Mouse (Mus musculus) heart, embryonic 11.5 days (tissue): ENCODE results near the gene Tmprss6. TPM values are rescaled to one million over a fixed set of nuclear protein-coding genes. Genes with fewer than 3 reads are reported as not detected.

Experiments
- ATAC-seq: fragments of 200-750 bp; cut with Nextera tagmentation; replicated peaks from 2 replicates; pipeline ENCODE4 v1.8.0; 2017; ENCODE audit warnings: moderate library complexity; ENCODE audit not compliant: insufficient number of reproducible peaks, low FRiP score, low TSS enrichment
- H3K27ac ChIP-seq: fragments of 300-500 bp; sonication (generic); 2 replicates; pipeline ENCODE4 v1.5.1; 2014; ENCODE audit warnings: mild to moderate bottlenecking, low read depth, low read length
- H3K27me3 ChIP-seq: fragments of 300-500 bp; sonication (generic); 2 replicates; pipeline ENCODE4 v1.6.1; 2014; ENCODE audit warnings: mild to moderate bottlenecking, low read length, mixed read lengths; ENCODE audit not compliant: control insufficient read depth, insufficient read depth
- H3K36me3 ChIP-seq: fragments of 300-500 bp; sonication (generic); 2 replicates; pipeline ENCODE4 v1.6.1; 2014; ENCODE audit warnings: mild to moderate bottlenecking, low read length, moderate library complexity, mixed read lengths; ENCODE audit not compliant: control insufficient read depth, insufficient read depth
- H3K4me1 ChIP-seq: fragments of 300-500 bp; sonication (generic); 2 replicates; pipeline ENCODE4 v1.6.1; 2014; ENCODE audit warnings: low read length; ENCODE audit not compliant: control insufficient read depth, insufficient read depth
- H3K4me2 ChIP-seq: fragments of 300-500 bp; sonication (generic); 2 replicates; pipeline ENCODE4 v1.6.1; 2014; ENCODE audit warnings: mild to moderate bottlenecking, moderate library complexity
- H3K4me3 ChIP-seq: fragments of 300-500 bp; sonication (generic); 2 replicates; pipeline ENCODE4 v1.5.1; 2014; ENCODE audit warnings: low read depth, low read length
- H3K9ac ChIP-seq: fragments of 300-500 bp; sonication (generic); 2 replicates; pipeline ENCODE4 v1.6.1; 2014; ENCODE audit warnings: mild to moderate bottlenecking, low read depth, low read length, moderate library complexity
- H3K9me3 ChIP-seq: fragments of 300-500 bp; sonication (generic); replicated peaks from 2 replicates; pipeline ENCODE4 v1.6.1; 2016; ENCODE audit warnings: low read length; ENCODE audit not compliant: control insufficient read depth
- whole genome bisulfite sequencing: fragments of 180-500 bp; shearing (Covaris S2); extraction: QIAGEN DNeasy Blood & Tissue Kit; methylation state at CpG from one replicate; pipeline ENCODE4 v1.1.7; 2014; ENCODE audit not compliant: insufficient replicate concordance; 5-methylcytosine and 5-hydroxymethylcytosine counted together
- polyA plus RNA-seq: library from polyadenylated mRNA; unstranded; fragments of >200 nt; fragmentation: Nextera tagmentation; extraction: Ambion mirVana; gene quantifications from 2 replicates; pipeline ENCODE4 v1.2.1, GENCODE M21; 2014

Tmprss6 gene
- polyA plus RNA-seq, 1 experiment from 2014 or later: 0.64 TPM

DNA sequence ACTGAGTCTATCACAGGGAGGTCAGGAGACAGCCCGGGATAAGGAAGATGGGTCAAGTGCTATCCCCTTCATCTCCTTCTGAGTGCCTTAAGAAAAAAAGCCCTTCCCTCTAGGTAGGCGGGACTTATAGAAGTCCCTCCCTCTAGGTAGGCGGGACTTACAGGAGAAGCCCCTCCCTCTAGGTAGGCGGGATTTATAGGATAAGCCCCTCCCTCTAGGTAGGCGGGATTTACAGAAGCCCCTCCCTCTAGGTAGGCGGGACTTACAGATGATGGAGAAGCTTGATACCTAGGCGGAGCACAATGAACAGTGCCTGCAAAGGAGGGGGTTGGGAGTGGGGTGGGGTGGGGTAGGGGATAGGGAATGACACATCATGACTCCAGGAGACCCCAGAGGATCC, 11.7 kb upstream of the Tmprss6 start:
- no peak overlapping the region for H3K4me3 ChIP-seq
- no peaks in the 10 kb centered on the region for H3K36me3 ChIP-seq
- H3K27ac ChIP-seq: no peak overlapping the region
- WGBS: 67% methylated on average over 7 of the region's 7 CpGs
- H3K4me1 ChIP-seq: no peaks in the 10 kb centered on the region; the same call in 1 of the 2 replicates
- no peak overlapping the region for H3K4me2 ChIP-seq
- H3K27me3 ChIP-seq: no peaks in the 10 kb centered on the region
- no peaks in the 10 kb centered on the region for H3K9me3 ChIP-seq
- no peak overlapping the region for H3K9ac ChIP-seq
- ATAC-seq: no peak

DNA sequence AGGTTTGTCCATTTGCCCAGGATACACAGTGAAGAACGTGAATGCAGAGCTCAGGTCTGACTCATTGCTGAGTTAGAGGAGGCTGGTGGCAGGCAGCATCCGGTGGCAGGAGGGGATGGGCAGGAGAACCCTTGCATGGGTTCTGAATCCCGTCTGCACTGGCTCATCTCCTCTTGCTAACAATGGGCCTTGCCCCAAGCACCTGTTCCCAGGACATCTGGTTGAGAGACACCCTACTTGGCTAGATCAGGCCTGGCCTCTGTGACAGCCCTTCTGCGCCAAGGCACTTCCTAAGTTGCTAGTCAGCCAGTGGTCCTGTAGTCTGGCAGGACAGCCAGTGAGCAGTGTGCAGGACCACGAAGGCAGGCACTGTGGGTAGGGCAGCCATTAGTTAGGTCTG, 11.0 kb upstream of the Tmprss6 start:
- no peak overlapping the region for H3K27ac ChIP-seq
- WGBS: 72% methylated on average over 5 of the region's 5 CpGs
- H3K4me3 ChIP-seq: no peak overlapping the region
- H3K36me3 ChIP-seq: no peaks in the 10 kb centered on the region
- no peak overlapping the region for H3K9ac ChIP-seq
- no peaks in the 10 kb centered on the region for H3K9me3 ChIP-seq
- H3K27me3 ChIP-seq: no peaks in the 10 kb centered on the region
- H3K4me1 ChIP-seq: no peaks in the 10 kb centered on the region; the same call in 1 of the 2 replicates
- no peak for ATAC-seq
- H3K4me2 ChIP-seq: no peak overlapping the region

- no peaks in the 10 kb centered on the region; the same call in 1 of the 2 replicates for H3K4me1 ChIP-seq
- H3K27ac ChIP-seq: no peak overlapping the region
- H3K4me2 ChIP-seq: no peak overlapping the region
- no peaks in the 10 kb centered on the region for H3K9me3 ChIP-seq
- WGBS: 78% methylated on average over 4 of the region's 4 CpGs
- no peaks in the 10 kb centered on the region for H3K36me3 ChIP-seq
- ATAC-seq: no peak
- H3K27me3 ChIP-seq: no peaks in the 10 kb centered on the region
- no peak overlapping the region for H3K9ac ChIP-seq
- H3K4me3 ChIP-seq: no peak overlapping the region
Observed at GRCm38 (mm10) chr15:78478073-78478472, 9.6 kb upstream of the Tmprss6 start.

- WGBS: 94% methylated on average over 1 of the region's 1 CpGs
- Histone ChIP-seq H3K4me2 (no peak overlapping the region), H3K27me3 (no peaks in the 10 kb centered on the region), H3K36me3 (no peaks in the 10 kb centered on the region), H3K4me1 (peaks cover 1% of the 10 kb centered on the region; the same call in 1 of the 2 replicates), H3K27ac (no peak overlapping the region), H3K4me3 (no peak overlapping the region), H3K9ac (no peak overlapping the region), H3K9me3 (no peaks in the 10 kb centered on the region)
- ATAC-seq: no peak
Observed at GRCm38 (mm10) chr15:78476878-78477277, 8.4 kb upstream of the Tmprss6 start.

- no peaks in the 10 kb centered on the region for H3K36me3 ChIP-seq
- H3K4me2 ChIP-seq: no peak overlapping the region
- no peaks in the 10 kb centered on the region for H3K27me3 ChIP-seq
- no peak overlapping the region for H3K9ac ChIP-seq
- no peaks in the 10 kb centered on the region for H3K9me3 ChIP-seq
- 53% methylated on average over 3 of the region's 3 CpGs for WGBS
- H3K27ac ChIP-seq: no peak overlapping the region
- no peak for ATAC-seq
- no peak overlapping the region for H3K4me3 ChIP-seq
- H3K4me1 ChIP-seq: peaks cover 8% of the 10 kb centered on the region; the same call in 1 of the 2 replicates
Observed at GRCm38 (mm10) chr15:78475604-78476031, 7.2 kb upstream of the Tmprss6 start.

DNA sequence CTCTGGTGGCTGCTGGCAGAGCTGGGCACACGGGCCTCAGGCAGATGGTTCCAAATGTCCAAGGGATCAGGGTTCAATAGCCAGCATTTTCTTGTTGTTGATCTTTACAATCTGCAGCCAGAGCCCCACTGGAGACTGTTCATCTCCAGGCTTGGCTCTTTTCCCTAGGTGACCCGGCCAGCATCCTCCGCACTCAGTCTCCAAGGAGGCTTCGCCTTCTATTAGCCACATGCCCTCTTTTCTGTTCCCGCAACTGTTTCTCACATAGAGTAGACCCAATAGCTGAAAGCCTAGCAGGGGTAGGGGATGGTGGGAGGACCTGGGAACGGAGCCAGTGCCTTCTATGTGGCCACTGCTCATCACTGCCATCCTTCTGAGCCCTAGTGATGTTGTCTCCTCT, 5.0 kb upstream of the Tmprss6 start:
- H3K9me3 ChIP-seq: no peaks in the 10 kb centered on the region
- no peak overlapping the region for H3K4me2 ChIP-seq
- peaks cover 8% of the 10 kb centered on the region; the same call in 1 of the 2 replicates for H3K4me1 ChIP-seq
- no peak overlapping the region for H3K9ac ChIP-seq
- no peak for ATAC-seq
- WGBS: 80% methylated on average over 6 of the region's 6 CpGs
- no peak overlapping the region for H3K4me3 ChIP-seq
- H3K27me3 ChIP-seq: no peaks in the 10 kb centered on the region
- H3K36me3 ChIP-seq: no peaks in the 10 kb centered on the region
- no peak overlapping the region for H3K27ac ChIP-seq

GRCm38 (mm10) chr15:78471902-78472301, 3.5 kb upstream of the Tmprss6 start:
- 30% methylated on average over 7 of the region's 7 CpGs for WGBS
- Histone ChIP-seq H3K4me3 (no peak overlapping the region), H3K9me3 (no peaks in the 10 kb centered on the region), H3K27ac (no peak overlapping the region), H3K9ac (no peak overlapping the region), H3K4me2 (no peak overlapping the region), H3K27me3 (no peaks in the 10 kb centered on the region), H3K4me1 (peaks cover 8% of the 10 kb centered on the region; the same call in 1 of the 2 replicates), H3K36me3 (no peaks in the 10 kb centered on the region)
- no peak for ATAC-seq

DNA sequence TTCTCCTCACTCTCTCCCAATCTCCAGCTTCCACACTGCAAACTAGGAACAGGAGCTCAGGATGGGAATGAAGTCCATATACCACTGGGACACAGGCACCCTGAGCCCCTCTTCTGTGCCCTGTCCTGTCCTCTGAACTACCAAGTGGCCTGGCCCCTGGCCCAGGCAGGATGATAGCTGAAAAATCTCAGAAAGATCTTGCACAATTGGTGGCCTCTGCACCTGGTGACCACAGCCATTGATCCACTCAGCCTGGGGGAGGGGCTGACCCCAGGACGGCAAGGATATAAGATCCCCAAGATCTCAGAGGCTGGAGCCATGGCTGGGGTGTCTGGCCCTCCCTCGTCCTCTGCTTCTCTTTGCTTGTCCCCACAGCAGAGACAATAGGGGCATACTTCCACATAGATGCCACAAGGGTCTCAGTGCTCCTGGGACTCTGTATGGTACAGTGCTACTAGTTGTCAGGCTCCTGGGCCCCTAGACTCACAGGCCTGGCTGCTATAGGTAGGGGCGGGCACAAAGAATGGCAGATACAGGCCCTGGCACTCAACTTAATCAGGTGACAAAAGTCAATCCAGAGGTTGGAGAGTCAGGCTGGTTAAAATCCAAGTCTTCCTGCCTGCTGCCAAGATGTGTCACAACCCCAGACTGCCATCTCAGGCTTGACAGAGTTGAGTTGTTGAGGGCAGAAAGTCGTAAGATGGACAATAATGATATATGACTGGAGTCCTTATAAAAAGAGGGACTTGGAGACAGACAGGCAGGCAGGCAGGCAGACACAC, 2.3 kb upstream of the Tmprss6 start:
- 64% methylated on average over 4 of the region's 4 CpGs for WGBS
- H3K4me2 ChIP-seq: no peak overlapping the region
- H3K27ac ChIP-seq: no peak overlapping the region

DNA sequence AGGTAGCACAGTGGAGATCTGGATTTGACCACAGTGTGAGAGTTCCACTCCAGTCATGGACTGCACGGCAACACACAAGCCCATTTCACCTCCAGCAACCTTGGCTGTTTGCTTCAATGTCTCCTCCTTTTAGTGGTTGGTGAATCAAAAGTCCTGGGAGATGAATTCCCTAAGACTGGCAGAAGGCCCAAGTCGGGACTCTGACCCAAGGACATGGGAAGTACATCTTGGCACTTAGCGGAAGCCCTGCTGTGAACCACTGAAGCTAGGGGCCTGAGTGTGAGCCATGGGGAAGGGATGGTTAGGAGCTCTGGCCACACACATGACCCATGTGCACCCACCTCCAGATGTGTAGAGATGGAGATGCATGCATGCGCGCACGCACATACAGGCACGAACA, 864 bp downstream of the Tmprss6 start:
- Histone ChIP-seq H3K4me3 (no peak overlapping the region), H3K27ac (no peak overlapping the region), H3K9ac (no peak overlapping the region), H3K9me3 (no peaks in the 10 kb centered on the region), H3K4me2 (no peak overlapping the region), H3K4me1 (peaks cover 13% of the 10 kb centered on the region), H3K27me3 (no peaks in the 10 kb centered on the region), H3K36me3 (no peaks in the 10 kb centered on the region)
- ATAC-seq: no peak
- WGBS: 87% methylated on average over 7 of the region's 7 CpGs

More for the DNA sequence above, 2.3 kb upstream of the Tmprss6 start:
- Histone ChIP-seq H3K36me3 (no peaks in the 10 kb centered on the region), H3K27me3 (no peaks in the 10 kb centered on the region), H3K4me1 (peaks cover 8% of the 10 kb centered on the region; the same call in 1 of the 2 replicates), H3K9ac (no peak overlapping the region), H3K4me3 (no peak overlapping the region), H3K9me3 (no peaks in the 10 kb centered on the region)
- no peak for ATAC-seq
